Mouse (Mus musculus) embryonic facial prominence, embryonic 11.5 days (tissue): Measurements from ENCODE around the gene Il2rb. TPM values are rescaled to one million over a fixed set of nuclear protein-coding genes. Genes with fewer than 3 reads are reported as not detected.

Experiments
- ATAC-seq: fragments of 200-750 bp; cut with Nextera tagmentation; replicated peaks from 2 replicates; pipeline ENCODE4 v1.8.0; 2017; ENCODE audit warnings: low read depth; ENCODE audit not compliant: insufficient number of reproducible peaks, low FRiP score, low TSS enrichment
- DNase-seq: peaks from one replicate; pipeline ENCODE4 v3.0.0-alpha.2; 2015; ENCODE audit warnings: low spot score
- H3K27ac ChIP-seq: fragments of 300-500 bp; sonication (generic); replicated peaks from 2 replicates; pipeline ENCODE4 v1.5.1; 2014; ENCODE audit warnings: mild to moderate bottlenecking, low read depth, low read length, control low read depth
- H3K27me3 ChIP-seq: fragments of 300-500 bp; sonication (generic); 2 replicates; pipeline ENCODE4 v1.6.1; 2014; ENCODE audit warnings: mild to moderate bottlenecking, low read length, moderate library complexity, mixed read lengths; ENCODE audit not compliant: control insufficient read depth, insufficient read depth
- H3K36me3 ChIP-seq: fragments of 300-500 bp; sonication (generic); replicated peaks from 2 replicates; pipeline ENCODE4 v1.6.1; 2014; ENCODE audit warnings: low read depth, mild to moderate bottlenecking, low read length, moderate library complexity, mixed read lengths; ENCODE audit not compliant: control insufficient read depth, insufficient read depth
- H3K4me1 ChIP-seq: fragments of 300-500 bp; sonication (generic); 2 replicates; pipeline ENCODE4 v1.6.1; 2014; ENCODE audit warnings: low read length, mixed read lengths; ENCODE audit not compliant: control insufficient read depth, insufficient read depth
- H3K4me2 ChIP-seq: fragments of 300-500 bp; sonication (generic); 2 replicates; pipeline ENCODE4 v1.6.1; 2014; ENCODE audit warnings: low read depth, mild to moderate bottlenecking, control low read depth, low read length, moderate library complexity
- H3K4me3 ChIP-seq: fragments of 300-500 bp; sonication (generic); 2 replicates; pipeline ENCODE4 v1.5.1; 2014; ENCODE audit warnings: low read depth, low read length, control low read depth
- H3K9ac ChIP-seq: fragments of 300-500 bp; sonication (generic); replicated peaks from 2 replicates; pipeline ENCODE4 v1.6.1; 2014; ENCODE audit warnings: mild to moderate bottlenecking, control low read depth, low read length
- H3K9me3 ChIP-seq: fragments of 300-500 bp; sonication (generic); replicated peaks from 2 replicates; pipeline ENCODE4 v1.6.1; 2016; ENCODE audit warnings: mild to moderate bottlenecking, low read length, inconsistent platforms, mixed read lengths; ENCODE audit not compliant: control insufficient read depth
- WGBS: fragments of 180-500 bp; shearing (Covaris S2); extraction: QIAGEN DNeasy Blood & Tissue Kit; methylation state at CpG from one replicate; pipeline ENCODE4 v1.1.7; 2014; 5-methylcytosine and 5-hydroxymethylcytosine counted together
- polyA plus RNA-seq: library from polyadenylated mRNA; unstranded; fragments of >200 nt; fragmentation: Nextera tagmentation; extraction: Ambion mirVana; gene quantifications from 2 replicates; pipeline ENCODE4 v1.2.1, GENCODE M21; 2014

Il2rb gene
- polyA plus RNA-seq, 1 experiment from 2014 or later = 0.17 TPM

DNA sequence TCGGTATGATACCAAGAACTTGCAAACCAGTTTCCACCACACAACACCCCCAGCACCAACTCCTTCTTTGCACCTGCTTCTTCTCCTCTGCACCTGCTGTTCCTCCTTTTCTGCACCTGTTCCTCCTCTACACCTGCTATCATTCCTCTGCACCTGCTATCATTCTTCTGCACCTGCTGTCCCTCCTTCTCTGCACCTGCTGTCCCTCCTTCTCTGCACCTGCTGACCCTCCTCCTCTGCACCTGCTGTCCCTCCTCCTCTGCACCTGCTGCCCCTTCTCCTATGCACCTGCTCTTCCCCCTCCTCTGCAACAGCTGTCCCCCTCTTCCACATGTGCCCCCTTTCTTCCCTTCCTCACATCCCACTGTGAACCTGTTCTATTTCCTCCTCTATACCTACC lies 8.5 kb downstream of the Il2rb start:
- WGBS = 70% methylated on average over 1 of the region's 1 CpGs
- no peaks in the 10 kb centered on the region for H3K36me3 ChIP-seq
- no peaks in the 10 kb centered on the region for H3K9me3 ChIP-seq
- H3K27me3 ChIP-seq = no peaks in the 10 kb centered on the region
- H3K27ac ChIP-seq = no peak overlapping the region
- H3K4me1 ChIP-seq = no peaks in the 10 kb centered on the region
- no peak overlapping the region for H3K4me2 ChIP-seq
- H3K9ac ChIP-seq = no peak overlapping the region
- ATAC-seq (no peak), DNase-seq (no peak)
- no peak overlapping the region for H3K4me3 ChIP-seq

DNA sequence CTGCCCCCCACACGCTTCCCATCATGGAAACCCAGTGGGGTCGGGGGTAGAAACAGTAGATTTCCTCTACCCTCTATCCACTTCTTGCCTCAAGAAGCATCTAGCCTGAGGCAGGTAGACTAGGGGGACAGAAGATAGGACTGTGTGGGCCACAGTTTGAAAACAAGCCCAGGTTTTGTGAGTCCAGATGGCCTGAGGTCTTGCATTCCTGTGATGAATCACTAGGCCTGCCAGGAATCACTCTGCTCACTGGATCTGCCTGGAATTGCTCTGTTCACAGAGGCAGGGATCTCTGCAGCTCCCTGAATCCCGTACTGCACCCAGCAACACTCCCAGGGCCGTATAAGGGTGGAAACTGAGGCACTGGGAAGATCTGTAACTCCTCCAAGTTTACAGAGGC lies 11.8 kb downstream of the Il2rb start:
- H3K9me3 ChIP-seq = no peaks in the 10 kb centered on the region
- no peaks in the 10 kb centered on the region for H3K27me3 ChIP-seq
- H3K4me1 ChIP-seq = no peaks in the 10 kb centered on the region
- H3K4me2 ChIP-seq = no peak overlapping the region
- no peak overlapping the region for H3K27ac ChIP-seq
- H3K36me3 ChIP-seq = no peaks in the 10 kb centered on the region
- no peak overlapping the region for H3K9ac ChIP-seq
- ATAC-seq (no peak), DNase-seq (no peak)
- WGBS = 63% methylated on average over 4 of the region's 4 CpGs
- H3K4me3 ChIP-seq = no peak overlapping the region

DNA sequence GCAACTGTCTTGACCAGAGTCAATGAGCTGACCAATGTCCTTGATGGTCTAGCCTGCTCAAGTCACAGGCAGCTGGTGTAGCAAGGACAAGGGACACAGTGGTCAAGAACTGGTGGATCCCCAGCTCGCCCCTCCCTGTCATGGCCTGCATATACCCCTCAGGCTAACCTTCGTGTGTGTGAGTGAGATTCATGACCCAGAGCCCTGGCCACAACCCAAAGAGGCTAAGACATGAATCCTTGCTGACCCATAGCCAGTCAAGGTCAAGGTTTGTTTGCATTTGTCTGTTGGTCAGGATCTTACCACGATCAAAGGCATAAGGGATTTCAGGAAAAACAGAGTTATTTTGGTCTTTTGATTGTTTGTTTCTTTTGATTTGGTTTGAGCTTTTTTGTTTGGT lies 12.6 kb downstream of the Il2rb start:
- Histone ChIP-seq H3K4me1 (no peaks in the 10 kb centered on the region), H3K9me3 (no peaks in the 10 kb centered on the region), H3K4me2 (no peak overlapping the region), H3K27me3 (no peaks in the 10 kb centered on the region), H3K4me3 (no peak overlapping the region), H3K9ac (no peak overlapping the region), H3K36me3 (no peaks in the 10 kb centered on the region), H3K27ac (no peak overlapping the region)
- WGBS = 67% methylated on average over 3 of the region's 3 CpGs
- ATAC-seq = no peak
- DNase-seq = no peak

DNA sequence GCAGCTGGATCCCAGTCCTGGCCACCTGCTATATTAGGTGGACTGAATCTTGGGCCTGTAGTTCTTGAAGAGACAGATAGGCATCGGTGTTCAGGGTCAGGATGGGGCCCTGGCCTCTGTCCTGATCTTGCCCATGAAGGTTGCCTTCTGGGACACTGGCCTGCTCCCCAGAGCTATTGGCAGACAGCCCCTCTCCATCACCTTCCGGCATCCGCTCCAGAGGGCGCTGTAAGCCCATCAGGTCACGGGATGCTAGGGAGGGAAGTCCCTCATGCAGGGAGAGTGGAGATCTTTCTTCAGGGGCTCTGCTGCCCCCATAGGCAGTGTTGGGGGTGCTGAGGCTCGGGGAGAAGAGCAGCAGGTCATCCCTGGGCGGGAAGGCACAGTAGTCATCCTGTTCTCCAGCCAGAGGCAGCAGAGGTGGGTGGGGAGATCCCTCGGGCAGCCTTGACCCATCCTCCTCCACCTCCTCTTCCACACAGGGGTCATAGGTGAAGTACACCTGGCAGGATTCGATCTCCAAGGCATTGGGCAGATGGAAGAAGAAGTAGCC lies 13.5 kb downstream of the Il2rb start:
- 49% methylated on average over 9 of the region's 9 CpGs for WGBS

DNA sequence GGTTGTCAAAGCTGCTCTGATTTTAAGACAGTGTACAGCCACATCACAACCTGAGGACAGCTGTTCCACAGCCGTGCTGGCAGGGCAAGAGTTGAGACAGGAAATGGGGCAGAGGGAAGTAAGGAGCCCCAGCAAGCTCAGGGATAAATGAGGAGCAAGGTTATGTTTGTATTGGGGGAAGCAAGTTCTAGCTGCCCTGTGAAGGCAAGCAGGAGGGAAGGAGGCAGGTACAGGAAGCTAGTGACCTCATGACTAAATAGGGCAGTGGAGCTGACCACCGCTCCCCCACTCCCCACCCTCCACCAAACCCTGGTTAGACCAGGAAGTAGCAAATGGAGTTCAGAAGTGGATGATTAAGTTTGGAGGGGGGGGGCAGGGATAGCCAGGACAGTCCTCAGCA lies 14.1 kb downstream of the Il2rb start:
- Histone ChIP-seq H3K27ac (no peak overlapping the region), H3K4me1 (no peaks in the 10 kb centered on the region), H3K4me2 (no peak overlapping the region), H3K36me3 (no peaks in the 10 kb centered on the region), H3K9me3 (no peaks in the 10 kb centered on the region), H3K4me3 (no peak overlapping the region), H3K9ac (no peak overlapping the region), H3K27me3 (no peaks in the 10 kb centered on the region)
- DNase-seq (no peak), ATAC-seq (no peak)
- 58% methylated on average over 2 of the region's 2 CpGs for WGBS

More for the DNA sequence above, 13.5 kb downstream of the Il2rb start:
- H3K4me1 ChIP-seq = no peaks in the 10 kb centered on the region
- no peak overlapping the region for H3K27ac ChIP-seq
- no peak overlapping the region for H3K4me2 ChIP-seq
- no peak overlapping the region for H3K9ac ChIP-seq
- no peaks in the 10 kb centered on the region for H3K36me3 ChIP-seq
- DNase-seq = no peak
- no peaks in the 10 kb centered on the region for H3K9me3 ChIP-seq
- no peak overlapping the region for H3K4me3 ChIP-seq
- no peak for ATAC-seq
- H3K27me3 ChIP-seq = no peaks in the 10 kb centered on the region

DNA sequence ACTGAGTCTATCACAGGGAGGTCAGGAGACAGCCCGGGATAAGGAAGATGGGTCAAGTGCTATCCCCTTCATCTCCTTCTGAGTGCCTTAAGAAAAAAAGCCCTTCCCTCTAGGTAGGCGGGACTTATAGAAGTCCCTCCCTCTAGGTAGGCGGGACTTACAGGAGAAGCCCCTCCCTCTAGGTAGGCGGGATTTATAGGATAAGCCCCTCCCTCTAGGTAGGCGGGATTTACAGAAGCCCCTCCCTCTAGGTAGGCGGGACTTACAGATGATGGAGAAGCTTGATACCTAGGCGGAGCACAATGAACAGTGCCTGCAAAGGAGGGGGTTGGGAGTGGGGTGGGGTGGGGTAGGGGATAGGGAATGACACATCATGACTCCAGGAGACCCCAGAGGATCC lies 15.0 kb downstream of the Il2rb start:
- Histone ChIP-seq H3K9ac (no peak overlapping the region), H3K27ac (no peak overlapping the region), H3K4me1 (no peaks in the 10 kb centered on the region), H3K27me3 (no peaks in the 10 kb centered on the region), H3K9me3 (no peaks in the 10 kb centered on the region), H3K4me3 (no peak overlapping the region), H3K36me3 (no peaks in the 10 kb centered on the region), H3K4me2 (no peak overlapping the region)
- WGBS = 75% methylated on average over 7 of the region's 7 CpGs
- DNase-seq = no peak
- ATAC-seq = no peak

DNA sequence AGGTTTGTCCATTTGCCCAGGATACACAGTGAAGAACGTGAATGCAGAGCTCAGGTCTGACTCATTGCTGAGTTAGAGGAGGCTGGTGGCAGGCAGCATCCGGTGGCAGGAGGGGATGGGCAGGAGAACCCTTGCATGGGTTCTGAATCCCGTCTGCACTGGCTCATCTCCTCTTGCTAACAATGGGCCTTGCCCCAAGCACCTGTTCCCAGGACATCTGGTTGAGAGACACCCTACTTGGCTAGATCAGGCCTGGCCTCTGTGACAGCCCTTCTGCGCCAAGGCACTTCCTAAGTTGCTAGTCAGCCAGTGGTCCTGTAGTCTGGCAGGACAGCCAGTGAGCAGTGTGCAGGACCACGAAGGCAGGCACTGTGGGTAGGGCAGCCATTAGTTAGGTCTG lies 15.6 kb downstream of the Il2rb start:
- 86% methylated on average over 5 of the region's 5 CpGs for WGBS
- no peaks in the 10 kb centered on the region for H3K27me3 ChIP-seq
- H3K4me3 ChIP-seq = no peak overlapping the region
- ATAC-seq (no peak), DNase-seq (no peak)
- no peak overlapping the region for H3K27ac ChIP-seq
- no peaks in the 10 kb centered on the region for H3K9me3 ChIP-seq
- H3K4me2 ChIP-seq = no peak overlapping the region
- H3K4me1 ChIP-seq = no peaks in the 10 kb centered on the region
- H3K36me3 ChIP-seq = no peaks in the 10 kb centered on the region
- H3K9ac ChIP-seq = no peak overlapping the region

DNA sequence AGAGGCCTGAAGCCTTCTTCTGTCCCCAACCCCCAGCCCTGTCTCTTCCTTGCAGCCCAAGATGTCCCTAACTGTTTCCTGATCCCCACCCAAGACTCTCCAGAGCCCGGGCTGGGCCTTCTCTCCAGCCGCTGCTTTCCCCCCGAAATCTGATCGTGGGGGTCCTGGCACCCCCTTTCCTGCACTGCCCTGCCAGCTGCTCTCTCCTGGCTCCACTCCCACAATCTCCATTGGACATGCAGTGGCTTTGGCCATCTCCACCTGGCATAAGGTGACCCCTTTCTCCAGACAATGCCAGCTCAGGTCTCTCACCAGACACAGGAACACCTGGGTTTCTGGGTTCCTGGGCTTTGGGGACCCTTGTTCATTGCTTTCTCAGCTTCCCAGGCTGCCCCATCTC lies 17.0 kb downstream of the Il2rb start:
- ATAC-seq = no peak
- no peak for DNase-seq
- no peak overlapping the region for H3K27ac ChIP-seq
- H3K4me2 ChIP-seq = no peak overlapping the region
- H3K4me3 ChIP-seq = no peak overlapping the region
- no peak overlapping the region for H3K9ac ChIP-seq
- 87% methylated on average over 4 of the region's 4 CpGs for WGBS
- H3K9me3 ChIP-seq = no peaks in the 10 kb centered on the region
- H3K27me3 ChIP-seq = no peaks in the 10 kb centered on the region
- no peaks in the 10 kb centered on the region for H3K36me3 ChIP-seq
- H3K4me1 ChIP-seq = no peaks in the 10 kb centered on the region
